Mouse (Mus musculus) urinary bladder, postnatal 4 days (tissue): ENCODE measurements at regions not wholly inside any gene's neighbourhood (a gene's known extent, or its start where the extent isn't known, plus 50 kb on each side); places are given as distances from the start of the nearest gene placed in this dataset.
A peak's percentile ranks its signal among the peaks of the same experiment; 100 is the strongest.

Experiments
- DNase-seq, 2 experiments: peaks; one replicate each; pipeline ENCODE4 v3.0.0; 2021 to 2022; ENCODE audit warnings: low spot score in 2 of 2

DNA sequence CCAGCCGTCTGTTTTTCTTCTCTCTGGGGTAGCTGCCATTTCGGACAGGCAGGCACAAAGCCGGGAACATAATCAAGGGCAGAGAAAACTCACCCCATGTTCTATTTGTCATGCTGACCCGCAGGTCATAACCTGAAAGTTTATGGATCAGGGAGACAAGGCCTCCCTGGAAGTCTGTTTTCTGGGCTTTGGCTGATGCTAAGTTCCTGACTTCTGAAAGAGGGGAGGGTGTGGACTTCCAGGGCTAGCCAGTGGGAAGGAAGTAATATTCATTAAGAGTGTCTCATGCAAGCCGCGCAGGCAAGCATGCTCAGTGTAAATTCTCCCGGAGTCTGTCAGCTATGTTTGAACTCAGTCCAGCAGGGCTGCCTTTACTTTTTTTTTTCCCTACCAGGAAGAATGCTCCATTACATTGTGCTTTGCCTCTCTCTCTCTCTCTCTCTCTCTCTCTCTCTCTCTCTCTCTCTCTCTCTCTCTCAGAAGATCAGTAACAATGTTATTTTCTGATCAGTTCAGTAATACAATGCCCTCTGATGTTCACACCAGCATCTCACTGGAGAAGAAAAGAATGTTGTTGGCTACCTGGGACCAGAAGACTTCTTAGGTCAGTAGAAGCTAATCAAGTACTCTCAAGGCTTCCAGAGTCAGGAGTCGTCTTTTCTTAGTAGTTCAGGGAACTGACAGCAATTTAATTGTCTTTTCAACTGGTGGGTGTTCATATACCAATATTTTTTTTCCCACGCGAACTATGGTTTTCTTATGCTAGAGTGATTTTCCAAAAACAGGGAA is 165.5 kb upstream of the Ubash3b start:
- peak; percentile 24 to 63 for DNase-seq

GRCm38 (mm10) chr9:41321521-41321920 is 160.0 kb upstream of the Ubash3b start:
- no peak for DNase-seq

DNA sequence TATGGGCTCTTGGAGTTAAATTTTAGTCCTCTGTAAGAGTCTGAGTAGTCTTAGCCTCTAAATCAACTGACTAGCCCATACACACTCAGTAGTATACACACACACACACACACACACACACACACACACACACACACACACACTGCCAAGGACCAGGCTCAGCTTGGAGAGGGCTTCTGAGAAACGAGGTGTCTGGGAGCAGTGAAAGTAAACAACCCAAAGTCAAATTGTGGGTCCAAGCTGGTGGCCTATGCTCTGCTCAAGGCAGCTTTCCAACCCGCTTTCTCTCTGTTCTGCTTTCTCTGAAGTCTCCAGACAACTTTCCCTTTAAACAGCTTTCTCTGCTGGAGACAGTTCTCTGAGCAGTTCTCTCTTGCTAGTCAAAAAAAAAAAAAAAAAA is 157.6 kb upstream of the Ubash3b start:
- no peak for DNase-seq

DNA sequence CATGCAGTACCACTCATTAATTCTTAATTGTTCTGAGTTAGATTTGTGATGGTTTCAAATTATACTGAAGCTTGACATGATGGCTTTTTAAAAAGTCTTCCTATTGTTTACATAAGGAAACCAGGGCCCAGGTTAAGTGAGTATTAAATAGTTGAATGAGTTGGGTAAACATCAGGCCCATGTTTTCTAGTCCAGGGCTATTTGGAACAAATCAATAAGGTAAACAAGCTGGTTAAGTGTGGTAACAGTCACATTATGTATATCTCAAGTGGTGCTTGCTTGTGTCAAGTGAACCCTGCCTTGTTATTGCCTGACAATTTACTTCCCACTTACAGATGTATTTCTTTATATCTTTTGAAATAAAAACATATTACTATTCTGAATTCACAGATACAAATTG is 144.7 kb upstream of the Ubash3b start:
- DNase-seq, result no peak

DNA sequence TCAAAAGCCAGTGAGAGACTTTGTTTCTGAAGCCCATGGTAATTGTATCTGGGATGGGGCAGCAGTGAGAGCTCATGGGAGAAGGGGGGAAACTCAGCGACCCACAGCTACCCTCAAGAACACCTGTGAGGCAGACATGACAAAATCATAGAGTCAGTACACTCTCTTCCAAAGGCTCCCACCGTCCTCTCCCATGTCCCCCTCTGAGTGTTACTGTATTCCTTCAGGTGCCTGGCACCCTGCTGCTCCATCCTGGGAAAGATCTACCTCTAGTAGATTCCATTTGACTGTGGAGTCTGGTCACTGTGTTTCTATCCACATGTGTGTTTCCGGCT is 142.0 kb upstream of the Ubash3b start:
- no peak for DNase-seq

GRCm38 (mm10) chr9:41302809-41303493 is 141.5 kb upstream of the Ubash3b start:
- no peak for DNase-seq

DNA sequence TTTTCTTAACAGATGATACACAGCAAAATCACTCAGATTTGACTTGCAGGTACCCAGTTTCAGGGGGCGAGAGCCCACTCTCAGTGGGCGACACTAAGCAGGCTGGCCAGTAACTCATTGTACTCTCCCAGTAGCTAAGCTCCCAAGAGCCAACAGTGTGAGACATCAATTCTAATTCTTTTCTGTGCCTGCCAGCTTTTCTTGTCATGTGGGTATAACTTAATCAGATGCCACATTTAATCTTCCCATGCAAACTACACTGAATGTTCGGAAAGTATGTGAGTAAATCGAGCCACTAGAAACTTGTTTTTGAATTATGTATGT is 124.6 kb upstream of the Ubash3b start:
- DNase-seq, result no peak

- DNase-seq, result no peak
Measured at GRCm38 (mm10) chr9:41285266-41286144, 124.0 kb upstream of the Ubash3b start.

GRCm38 (mm10) chr9:41277726-41278125 is 116.2 kb upstream of the Ubash3b start:
- DNase-seq, result no peak

GRCm38 (mm10) chr9:41273839-41274271 is 112.4 kb upstream of the Ubash3b start:
- no peak for DNase-seq

DNA sequence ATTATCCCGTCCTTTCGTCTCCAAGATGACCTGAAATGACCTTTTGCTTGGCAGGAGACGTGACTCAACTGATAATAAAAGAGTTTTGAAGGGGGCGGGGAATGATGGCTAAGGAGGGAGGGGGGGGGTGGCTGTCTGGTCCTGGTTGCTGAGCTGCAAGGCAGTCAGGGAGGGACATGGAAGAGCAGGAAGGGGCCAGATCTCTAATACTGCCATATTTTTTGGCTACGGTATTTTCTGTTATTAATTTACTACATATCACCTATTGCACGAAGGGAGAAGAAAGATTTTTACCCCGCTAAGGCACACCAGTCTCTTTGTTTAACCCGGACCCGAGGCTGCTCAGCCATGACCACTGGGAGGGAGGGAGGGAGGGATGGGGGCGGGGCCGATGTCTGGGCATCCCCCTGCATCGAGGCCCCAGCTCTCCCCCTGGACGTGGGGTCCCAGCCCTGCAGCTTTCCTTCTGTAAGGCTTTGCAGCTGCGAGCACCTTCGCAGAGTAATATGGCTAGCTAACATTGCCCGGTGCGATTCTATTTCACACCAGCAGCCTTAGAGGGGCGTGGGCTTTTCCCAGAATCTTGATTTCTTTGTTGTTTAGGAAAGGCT is 111.8 kb upstream of the Ubash3b start:
- DNase-seq, result peak in 1 of 2 experiments; percentile 32

DNA sequence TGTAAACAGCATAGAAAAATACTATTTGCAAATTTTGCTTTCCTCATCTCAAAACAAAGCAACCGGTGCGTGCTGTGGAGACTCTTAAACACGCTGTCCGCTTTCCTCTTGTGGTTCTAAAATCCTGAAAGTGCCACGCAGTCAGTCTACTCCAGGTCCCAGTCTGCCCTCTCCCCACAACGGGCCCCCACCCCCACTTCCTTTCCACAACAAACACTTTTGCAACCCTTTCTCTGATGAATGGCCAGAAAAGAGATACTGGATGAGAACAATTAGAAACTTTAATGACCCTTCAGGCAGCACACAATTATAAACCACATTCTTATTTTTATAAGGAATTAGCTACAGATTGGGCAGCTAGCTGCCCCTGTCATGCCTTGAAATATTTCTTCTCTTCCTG is 111.1 kb upstream of the Ubash3b start:
- no peak for DNase-seq

GRCm38 (mm10) chr9:41268112-41268511 is 106.6 kb upstream of the Ubash3b start:
- DNase-seq, result no peak

DNA sequence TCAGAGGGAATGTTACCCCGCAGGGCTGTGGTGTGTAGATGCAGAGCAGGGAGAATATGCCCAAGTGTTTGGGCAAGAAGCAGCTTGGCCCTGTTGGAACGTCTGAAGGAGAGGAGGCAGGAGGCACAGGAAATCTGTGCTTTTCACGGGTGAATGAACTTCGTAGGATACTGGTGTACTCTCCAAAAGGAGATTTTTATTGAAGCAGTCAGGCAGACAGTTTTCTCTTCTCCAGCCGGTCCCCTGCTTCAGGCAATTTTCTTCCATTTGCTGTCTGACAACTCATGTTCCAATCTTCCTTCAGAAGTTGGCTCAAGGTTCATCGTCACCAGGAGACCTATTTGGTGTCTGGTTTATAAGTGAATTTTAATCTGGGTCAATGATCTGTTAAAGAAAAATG is 103.0 kb upstream of the Ubash3b start:
- no peak for DNase-seq

- DNase-seq, result no peak
Measured at GRCm38 (mm10) chr9:41257244-41257643, 95.7 kb upstream of the Ubash3b start.

GRCm38 (mm10) chr9:41242372-41242771 is 80.9 kb upstream of the Ubash3b start:
- no peak for DNase-seq

DNA sequence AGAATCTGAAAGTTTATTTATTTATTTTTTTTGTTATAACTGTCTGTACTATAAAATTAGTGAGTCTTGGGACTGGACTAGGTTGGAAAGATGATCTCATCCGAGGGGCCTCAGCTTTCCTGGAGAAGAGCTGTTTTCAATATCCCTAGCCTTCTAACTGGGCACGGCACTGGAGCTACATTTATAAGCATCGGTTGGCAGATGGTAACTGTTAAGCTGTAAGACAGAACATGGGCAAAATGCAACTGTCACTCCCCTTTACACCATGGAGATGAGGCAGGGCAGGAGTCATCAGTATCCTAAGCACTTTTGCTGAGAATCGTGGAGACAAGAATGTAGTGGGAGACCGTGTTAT is 77.6 kb upstream of the Ubash3b start:
- DNase-seq, result no peak

GRCm38 (mm10) chr9:41238395-41239096 is 77.0 kb upstream of the Ubash3b start:
- peak in 1 of 2 experiments; percentile 39 for DNase-seq

GRCm38 (mm10) chr9:41237265-41237664 is 75.8 kb upstream of the Ubash3b start:
- peak in 1 of 2 experiments; percentile 26 for DNase-seq

DNA sequence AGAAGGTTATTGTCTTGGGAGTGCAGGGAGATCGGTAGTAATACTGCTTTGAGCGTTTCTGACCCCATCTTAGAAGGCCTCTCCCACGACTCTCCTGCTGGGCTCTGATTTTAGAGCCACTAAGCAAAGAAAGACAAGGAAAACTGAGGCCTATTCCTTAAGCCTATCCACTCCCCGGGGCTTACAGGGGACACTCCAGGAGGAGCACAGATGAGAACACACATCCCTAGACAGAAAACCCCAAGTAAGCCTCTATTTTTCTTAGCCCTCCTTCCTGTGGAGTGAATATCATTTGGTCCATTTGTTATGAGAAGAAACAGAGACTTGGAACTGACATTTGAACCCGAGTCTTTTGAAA is 67.7 kb upstream of the Ubash3b start:
- DNase-seq, result peak in 1 of 2 experiments; percentile 34

- peak; percentile 84 to 90 for DNase-seq
Measured at GRCm38 (mm10) chr9:41228425-41229224, 67.1 kb upstream of the Ubash3b start.
